Mouse (Mus musculus) liver, adult 2 months (tissue): ENCODE data around the gene Sectm1b.

Experiments
- CTCF ChIP-seq: fragments of 200-500 bp; IDR thresholded peaks from 2 replicates; pipeline ENCODE4 v1.5.1; 2011; ENCODE audit warnings: low read depth, low read length, control low read depth
- POLR2A ChIP-seq: fragments of 200-500 bp; IDR thresholded peaks from 2 replicates; pipeline ENCODE4 v1.6.1; 2011; ENCODE audit warnings: low read length, control low read depth; ENCODE audit not compliant: insufficient read depth; ENCODE audit errors: extremely low read depth

GRCm38 (mm10) chr11:121041636-121042035 lies 21.7 kb downstream of the Sectm1b start:
- TF ChIP-seq POLR2A = no peak
- TF ChIP-seq CTCF = no peak
